Mouse (Mus musculus): ENCODE measurements around the gene Bbx.

GRCm38 (mm10) chr16:50170812-50171211 lies 261.4 kb downstream of the Bbx start:
- TF ChIP-seq GATA1 (IDR thresholded peaks at IDR 0.05; ENCODE audit: borderline replicate concordance, low read length), result no peak
- TF ChIP-seq FLI1 (IDR thresholded peaks at IDR 0.05; ENCODE audit: low read length), result no peak
